Mouse (Mus musculus): ENCODE measurements around the gene Gcnt3.

Gcnt3 gene

DNA sequence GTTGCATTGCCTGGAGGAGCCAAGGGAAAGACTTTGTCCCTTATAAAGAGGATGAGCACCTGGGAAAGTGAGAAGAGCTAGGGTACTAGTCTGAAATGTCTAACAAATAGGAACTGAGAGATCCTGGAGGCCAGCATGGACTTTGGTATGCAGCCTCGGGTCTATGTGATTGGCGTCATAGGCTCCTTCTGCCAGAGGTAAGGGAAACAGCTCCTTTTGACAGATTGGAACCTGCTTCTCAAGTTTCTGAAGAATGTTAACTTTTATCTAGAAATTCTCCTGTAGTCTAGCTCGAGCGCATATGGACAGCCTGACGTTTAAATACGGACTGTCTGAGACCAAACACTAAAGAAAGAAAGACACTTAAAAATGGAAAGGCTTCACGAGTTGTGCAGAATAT, at the start of gene Gcnt3:
Gcnt3 (minus strand) TSS at position 101 of the 400 bp plus-strand sequence.
- DNase-seq, result no peak

DNA sequence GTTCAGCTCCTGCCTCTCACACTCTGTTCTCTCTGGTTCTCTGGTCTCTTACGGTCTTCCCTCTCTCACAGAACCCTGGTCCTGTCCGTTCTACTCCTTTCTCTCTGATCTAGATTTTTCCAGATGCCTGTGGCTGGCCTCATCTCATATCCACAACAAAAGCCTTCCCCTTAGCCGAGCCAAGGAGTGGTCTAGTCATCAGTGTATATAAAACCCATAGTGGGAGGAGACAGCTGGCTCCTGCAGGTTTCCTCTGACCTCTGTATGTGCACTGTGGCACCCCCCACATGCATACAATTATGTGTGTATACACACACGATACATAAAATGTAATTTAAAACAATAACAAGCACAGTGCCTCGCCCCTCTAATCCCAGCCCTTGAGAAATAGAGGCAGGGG, 49.5 kb upstream of the Gcnt3 start:
- no peak for DNase-seq

DNA sequence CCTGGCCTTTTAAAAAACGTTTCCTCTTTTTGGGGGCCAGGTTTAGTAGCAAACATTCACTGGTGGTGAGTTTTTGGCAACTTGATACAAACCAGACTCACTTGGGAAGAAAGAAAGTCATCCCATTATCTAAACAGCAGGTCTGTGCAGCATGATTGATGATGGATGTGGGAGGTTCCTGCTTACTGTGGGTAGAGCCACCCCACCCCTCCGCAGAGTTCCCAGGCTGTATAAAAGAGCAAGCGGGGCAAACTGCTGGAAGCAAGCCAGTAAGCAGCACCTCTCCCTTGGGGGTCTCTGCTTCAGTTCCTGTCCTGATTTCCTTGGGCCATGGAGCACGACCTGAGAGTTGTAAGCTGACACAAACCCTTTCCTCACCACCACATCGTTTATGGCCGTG, 48.2 kb upstream of the Gcnt3 start:
- DNase-seq, result no peak

DNA sequence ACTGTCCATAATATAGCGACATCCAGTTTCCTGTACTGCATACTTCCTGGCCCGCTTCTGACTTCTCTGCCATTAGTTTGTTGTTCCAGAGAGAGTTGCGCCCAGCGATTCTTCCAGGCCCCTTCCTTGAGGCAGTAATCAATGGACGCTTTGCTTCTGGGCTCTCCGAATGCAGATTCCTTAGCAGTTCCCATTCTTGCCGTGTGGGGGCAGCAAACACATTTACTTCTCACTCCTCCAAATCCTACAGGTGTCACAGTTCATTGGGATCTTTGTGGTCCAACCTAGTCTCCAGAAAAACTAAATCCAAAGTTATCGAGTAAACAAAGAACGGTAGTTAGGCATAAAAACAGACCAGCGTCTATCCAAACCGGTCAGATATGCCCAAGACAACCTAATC, 46.2 kb upstream of the Gcnt3 start:
- DNase-seq, result peak; percentile 26 to 29

DNA sequence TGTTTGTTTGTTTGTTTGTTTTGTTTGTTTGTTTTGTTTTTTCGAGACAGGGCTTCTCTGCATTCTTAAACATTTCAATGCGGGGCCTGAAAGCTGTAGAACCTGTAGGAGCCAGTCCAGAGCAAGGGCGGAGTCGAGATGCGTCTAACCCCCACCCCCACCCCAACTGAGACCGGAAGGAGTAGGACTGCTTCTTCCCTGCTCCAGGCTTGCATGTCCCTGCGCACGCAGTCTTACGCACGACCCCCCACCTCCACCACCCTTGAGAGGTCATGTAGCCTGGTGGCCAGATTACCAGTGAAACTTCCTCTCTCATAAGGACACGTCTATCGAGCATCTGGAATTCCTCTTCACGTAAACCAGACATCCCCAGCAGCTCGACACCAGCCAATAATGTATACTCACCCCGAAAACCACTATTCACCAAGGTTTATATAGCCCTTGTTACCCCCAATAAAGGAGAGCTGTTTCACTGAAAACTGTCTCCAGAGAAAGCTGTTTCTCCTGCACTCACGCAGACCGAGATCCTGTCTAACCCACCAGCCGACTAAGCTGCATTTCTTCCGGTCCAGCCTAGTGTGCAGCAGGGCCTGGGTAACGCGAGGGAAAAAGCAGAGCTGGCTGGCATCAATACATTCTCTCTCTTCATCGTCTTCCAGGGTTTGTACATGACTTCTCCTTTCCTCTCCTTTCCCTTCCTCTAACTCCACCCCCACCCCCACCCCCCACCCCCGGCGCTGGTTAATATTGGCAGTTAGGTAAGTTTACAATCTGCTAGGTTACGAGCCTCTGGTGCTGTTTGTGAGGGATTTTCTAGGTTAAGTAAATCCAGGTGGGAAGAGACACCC, 44.7 kb upstream of the Gcnt3 start:
- DNase-seq, result no peak

DNA sequence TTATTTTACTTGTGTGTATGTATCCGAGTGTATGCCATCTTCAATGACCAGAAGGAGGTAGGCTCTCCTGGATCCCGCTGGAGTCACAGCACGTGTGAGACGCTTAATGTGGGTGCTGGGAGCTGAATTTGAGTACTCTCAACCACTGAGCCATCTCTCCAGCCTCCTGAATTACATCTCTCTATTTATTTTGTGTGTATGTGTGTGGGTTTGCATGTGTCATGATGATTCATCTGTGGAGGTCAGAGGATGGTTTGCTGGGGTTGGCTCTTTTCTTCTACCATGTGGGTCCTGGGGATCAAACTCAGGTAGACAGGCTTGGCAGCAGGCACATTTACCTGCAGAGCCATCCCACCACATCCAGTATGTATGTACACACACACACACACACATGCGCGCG, 43.9 kb upstream of the Gcnt3 start:
- no peak for DNase-seq

DNA sequence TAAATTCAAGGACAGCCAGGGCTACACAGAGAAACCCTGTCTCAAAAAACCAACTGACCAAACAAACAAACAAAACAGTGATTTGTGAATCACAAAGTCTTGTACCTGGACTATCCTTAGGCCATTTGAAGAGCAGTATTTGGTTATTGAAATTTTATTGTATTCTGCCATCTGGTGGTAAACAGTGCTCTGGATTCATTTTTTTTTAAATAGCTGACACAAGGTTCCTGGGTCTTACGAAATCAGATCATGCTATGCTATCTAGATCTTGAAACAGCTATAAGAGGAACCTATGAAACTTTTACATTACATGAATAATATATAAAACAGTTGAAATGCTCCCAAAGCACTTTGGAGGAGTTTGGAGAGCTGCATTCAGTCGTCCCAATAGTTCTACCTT, 43.1 kb upstream of the Gcnt3 start:
- no peak for DNase-seq

DNA sequence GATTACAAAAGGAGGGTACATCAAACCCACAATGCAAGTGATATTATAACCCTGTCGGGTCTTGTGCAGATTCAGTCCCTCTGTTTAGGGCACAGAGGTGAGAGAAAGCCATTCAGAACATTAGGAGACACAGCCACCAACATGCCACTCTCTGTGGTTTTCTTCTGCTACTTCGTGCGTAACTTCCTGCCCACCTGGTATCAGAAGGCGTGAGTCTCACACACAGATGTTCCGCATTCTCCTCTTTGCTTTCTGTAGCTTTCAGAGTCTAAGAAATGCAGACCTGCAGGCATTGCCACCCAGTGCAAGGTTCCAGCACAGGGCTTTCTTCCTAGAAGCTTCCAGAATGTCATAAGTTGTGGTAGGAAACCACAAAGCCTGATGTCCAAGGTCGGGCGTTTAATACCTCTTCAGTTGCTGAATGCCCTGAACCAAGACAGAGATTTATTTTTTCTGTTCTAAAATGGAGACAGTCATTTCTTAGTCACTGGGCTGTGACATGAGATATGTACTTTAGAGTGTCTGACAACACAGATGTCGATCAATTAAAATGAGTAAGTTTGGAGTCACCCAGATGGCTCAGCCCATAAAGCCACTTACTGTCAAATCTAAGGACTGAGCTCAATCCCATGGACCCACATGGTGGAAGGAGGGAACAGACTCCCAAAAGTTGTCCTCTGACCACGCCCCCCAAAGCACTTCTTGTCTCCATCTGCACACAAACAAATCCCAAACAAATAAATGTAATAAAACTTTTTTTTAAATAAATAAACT, 42.3 kb upstream of the Gcnt3 start:
- no peak for DNase-seq

DNA sequence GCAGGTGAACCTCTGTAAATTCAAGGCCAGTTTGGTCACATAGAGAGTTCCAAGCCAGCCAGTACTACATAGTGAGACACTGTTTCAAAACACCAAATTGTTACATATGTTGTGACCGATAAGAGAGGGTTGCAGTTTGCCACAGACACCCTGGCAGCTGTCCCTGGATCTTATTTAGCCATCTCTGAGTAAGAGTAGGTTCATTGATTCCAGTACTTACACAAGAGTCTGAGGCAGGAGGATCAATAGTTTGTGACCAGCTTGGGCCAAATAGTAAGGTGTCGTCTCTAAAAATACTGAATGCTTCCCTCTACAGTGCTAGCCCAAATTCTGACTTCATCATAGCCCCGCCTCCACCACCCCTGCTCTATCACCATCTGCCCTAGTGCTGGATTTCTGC, 40.1 kb upstream of the Gcnt3 start:
- no peak for DNase-seq

DNA sequence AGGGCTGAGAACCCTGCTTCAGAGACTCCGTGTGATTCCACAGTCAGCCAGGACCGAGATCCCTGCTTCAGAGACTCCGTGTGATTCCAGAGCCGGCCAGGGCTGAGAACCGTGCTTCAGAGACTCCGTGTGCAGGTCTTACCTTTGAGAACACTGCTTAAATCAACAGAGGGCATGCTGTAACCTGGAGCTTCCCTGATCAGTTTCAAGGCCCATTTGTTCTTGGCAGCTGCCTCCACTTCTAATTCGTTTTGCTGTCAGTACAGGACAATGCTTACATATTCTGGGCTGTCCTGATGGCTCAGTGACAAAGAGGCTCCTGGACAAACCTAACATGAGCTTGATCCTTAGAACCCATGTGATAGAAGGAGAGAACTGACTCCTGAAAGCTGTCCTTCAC, 39.3 kb upstream of the Gcnt3 start:
- no peak for DNase-seq

DNA sequence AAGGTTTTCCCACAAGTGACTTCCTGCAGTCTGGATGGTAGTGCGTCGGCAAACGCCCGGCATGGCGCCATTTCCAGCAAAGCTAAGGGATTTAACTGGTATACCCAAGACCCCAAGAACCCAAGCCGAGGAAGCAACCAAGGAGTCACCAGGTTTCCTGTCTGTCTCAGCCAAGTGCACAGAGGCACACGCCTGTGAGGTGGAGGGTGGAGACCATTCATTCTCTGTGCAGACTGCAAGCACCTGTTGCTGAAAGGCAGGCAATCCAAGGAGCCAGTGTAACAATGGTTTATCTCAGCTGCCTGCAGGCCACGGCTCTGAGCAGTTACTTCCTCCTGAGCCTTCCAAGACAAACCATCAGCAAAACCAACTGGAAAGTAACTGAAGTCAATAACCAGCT, 34.5 kb upstream of the Gcnt3 start:
- DNase-seq, result no peak

DNA sequence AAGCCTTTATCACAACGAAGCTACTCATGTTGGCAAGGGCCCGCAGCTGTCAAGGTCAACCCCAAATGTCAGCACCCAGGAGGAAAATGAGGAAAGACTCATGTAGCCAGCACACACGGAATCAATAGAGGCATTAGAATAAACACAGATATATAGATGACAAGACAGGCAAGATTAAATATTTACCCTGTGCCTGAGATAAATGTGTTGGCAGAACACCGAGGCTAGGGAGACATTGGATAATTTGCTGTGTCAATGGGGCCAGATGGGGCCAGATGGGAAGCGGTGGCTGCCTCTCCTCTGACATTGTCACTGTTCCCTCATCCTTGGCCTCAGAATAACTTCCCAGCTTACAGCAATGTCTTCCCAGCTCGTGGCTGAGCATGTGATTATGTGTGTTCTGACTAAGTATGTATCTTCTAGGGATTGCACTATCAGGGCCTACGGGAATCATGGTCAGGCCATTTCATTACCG, 32.1 kb upstream of the Gcnt3 start:
- DNase-seq, result no peak

DNA sequence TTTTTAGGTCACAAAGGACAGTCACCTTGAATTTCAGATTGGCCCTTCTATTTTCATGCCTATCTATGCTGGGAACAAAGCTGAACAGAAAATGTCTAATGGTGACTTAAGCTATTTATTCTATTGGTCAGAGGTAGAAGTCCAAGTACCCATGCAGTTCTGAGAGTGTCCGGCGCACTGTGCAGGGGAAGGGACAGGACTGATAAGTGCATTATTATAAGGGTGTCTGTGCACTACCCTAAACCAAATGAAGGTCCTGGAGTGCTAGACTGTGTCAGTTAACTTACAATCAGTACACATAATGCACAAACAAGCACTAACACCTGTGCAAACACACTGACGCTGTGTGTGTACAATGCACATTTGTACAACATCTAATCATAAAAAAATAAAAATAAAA, 29.6 kb upstream of the Gcnt3 start:
- DNase-seq, result no peak

DNA sequence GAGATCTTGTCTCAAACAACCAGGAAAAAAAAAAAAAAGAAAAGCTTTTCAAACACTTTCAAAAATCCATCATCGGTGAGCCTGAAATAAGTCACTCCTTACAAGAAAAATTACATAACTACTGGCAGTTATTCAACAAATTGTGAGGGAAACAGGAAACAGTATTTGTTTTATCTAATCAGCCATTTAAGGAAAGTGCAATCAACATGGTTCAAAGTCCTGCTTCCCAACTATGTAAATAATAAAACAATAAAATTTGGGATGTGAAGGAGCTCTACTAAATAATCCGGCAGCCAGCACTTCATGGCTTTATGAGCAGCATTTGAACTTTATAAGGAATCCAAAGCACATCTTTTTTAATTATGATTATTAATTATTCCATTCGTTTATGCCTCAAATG, 24.1 kb upstream of the Gcnt3 start:
- no peak for DNase-seq

DNA sequence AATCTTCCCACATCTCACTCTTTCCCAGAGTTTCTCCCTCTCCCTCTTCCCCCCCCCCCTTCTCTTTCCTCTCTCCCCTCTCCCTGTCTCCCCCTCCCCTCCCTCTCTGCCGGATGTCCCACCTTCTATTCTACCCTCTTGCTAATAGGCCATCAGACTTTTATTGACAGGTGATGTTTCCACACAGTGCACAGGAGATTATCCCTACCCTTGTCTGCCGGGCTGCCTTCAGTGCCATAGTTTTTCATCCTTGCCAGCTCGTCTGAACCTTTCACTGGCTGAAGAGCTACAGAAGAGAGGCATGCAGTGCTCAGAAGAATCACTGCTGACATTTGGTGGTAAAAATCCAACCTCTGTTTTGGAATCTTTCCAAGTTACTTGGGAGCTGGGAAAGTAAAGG, 15.5 kb upstream of the Gcnt3 start:
- DNase-seq, result no peak

DNA sequence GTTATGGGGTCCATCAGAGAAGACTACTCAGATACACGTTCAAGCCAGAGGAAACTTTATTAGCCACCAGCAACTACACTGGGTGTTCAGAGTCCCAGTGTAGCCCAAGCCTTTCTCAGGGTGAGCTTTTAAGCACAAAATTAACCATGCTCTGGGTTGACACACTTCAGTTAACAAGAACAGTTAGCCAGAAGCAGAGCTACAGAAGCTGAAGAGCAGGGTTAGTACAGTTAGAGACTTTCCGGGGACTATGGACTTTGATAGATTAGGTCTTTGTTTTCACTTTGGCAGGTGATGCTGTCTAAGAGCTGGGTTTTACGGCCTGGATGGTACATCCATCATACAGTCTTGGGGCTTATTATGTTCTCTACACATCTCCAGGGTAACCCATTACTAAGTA, 14.8 kb upstream of the Gcnt3 start:
- no peak for DNase-seq

DNA sequence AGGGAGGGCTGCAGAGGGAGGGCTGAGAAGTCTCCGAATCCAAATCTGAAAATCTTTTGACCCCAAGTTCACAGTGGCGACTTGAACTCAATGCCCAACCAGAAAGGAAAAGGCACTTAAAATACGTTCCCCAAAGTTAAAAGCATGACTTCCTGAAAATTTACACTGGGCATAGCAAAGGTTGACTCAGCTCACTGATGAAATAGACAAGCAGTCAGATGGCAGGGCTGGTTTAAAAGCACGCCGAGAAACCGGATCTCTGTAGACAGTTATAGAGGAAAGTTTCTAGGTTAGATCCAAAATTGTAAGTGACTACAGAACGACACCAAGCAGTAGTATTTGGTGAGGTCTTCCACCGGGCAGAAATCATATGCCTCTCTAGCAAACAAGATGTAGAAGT, 12.0 kb upstream of the Gcnt3 start:
- no peak for DNase-seq

DNA sequence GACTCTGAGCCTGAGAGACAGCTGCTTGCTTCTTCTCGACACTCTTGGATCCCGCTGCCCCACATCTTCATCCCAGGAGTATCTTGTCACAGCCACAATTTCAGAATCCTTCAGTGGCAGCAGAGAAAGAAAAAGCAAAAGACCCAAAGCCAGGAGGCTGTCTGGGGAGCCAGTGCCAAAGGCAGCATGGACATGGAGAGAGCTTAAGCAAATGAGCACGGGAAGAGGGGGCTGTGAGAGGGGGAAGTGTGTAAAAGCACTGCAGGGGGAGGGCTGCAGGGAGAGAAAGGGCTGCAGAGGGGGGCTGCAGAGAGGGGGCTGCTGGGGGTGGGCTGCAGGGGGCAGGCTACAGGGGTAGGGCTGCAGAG, 11.5 kb upstream of the Gcnt3 start:
- no peak for DNase-seq

DNA sequence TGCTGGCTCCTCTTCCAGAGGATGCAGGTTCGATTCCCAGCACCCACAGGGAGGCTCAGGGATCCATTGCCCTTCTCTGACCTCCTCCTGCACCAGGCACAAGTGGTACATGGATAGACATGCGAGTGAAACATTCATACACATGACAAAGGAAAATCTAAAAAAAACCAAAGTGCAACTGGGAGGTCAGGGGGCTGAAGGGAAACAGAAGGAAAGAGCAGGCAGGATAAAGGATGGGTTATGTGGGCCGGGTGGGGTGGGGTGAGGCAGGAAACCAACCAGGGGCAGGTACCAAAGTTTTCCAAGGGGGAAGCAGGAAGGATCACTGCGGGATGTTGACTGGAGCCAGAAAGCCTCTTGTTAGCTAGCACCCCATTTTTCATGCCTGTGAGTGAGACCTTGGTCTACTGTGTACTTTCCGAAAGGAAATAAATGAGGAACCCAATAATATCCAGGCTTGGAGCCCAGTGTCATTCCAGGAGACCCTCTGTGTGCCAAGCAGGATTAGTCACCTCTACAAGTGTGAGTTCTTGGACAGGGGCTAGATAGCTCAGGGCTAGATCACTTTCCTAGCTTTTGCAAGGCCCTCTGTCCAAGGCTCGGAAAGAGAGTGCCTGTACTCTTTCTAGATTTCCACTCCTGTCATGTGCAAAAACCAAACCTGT, 11.0 kb upstream of the Gcnt3 start:
- no peak for DNase-seq

DNA sequence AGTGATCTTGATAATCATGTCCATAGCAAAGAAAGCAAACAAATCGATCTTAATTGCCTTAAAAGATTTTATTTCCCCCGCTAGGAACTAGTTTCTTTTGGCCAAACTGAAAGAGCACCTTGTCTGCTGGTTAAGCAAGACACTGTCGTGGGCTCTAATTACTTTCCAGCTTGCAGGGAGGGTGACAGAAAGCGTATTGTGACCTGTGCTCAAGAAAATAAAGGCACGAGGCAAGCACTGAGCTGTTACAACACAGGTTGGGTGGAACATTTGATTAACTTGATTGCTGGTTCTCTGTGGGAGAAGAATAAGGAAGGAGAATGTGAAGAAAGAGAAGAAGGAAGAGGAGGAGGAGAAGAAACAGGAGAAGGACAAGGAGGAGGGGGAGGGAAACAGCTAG, 10.4 kb upstream of the Gcnt3 start:
- no peak for DNase-seq

DNA sequence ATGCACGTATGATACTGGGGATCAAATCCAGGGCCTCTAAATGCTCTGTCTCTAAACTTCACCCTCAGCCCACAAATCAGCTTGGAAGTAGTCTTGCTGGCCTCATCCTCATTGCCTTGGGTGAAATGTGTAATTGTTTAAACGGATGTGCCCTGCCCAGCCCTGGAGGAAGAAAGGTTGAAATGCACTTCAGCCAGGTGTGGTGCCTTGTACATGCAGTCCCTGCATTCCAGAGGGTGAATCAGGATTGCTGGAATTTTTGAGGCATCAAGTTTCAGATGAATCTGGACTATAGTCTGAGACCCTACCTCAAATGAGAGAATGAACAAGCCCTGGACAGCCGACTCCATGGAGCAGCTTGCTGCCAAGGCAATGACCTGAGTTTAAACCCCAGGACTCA, 10.0 kb upstream of the Gcnt3 start:
- DNase-seq, result no peak

DNA sequence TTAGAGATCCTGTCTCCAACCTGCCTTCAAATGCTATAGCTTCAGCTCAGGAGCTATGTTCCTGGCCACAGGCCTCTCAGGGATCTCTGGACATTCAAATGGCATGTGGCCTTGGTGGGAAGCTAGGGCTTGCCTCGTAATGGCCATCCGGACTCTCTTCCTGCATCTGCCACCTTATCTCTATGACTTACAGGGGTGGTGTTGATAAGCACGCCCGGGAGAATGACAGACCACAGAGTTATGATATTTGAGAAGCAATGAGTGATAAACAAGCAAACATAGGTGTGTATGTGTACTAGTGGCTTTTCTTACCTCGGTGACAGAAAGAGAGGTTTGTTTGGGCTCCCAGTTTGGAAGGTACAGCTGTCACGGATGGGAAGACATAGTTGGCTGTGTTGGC, 8.4 kb upstream of the Gcnt3 start:
- no peak for DNase-seq

DNA sequence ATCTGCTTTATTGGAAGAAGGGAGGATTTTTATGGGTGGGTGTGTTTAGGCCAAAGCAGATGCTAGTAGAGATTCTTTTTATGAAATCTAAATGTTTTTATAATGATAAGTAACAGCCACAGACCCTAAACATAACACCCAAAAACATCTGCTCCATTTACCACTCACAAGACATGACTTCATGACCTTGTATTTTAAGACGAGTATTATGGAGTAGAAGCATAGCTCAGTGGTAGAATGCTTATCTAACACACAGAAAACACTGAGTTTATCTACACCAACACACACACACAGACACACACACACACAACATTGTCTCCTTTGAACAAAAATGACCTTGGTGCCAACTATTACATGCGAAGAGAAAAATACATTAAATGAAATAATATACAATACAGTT, 7.0 kb upstream of the Gcnt3 start:
- no peak for DNase-seq

DNA sequence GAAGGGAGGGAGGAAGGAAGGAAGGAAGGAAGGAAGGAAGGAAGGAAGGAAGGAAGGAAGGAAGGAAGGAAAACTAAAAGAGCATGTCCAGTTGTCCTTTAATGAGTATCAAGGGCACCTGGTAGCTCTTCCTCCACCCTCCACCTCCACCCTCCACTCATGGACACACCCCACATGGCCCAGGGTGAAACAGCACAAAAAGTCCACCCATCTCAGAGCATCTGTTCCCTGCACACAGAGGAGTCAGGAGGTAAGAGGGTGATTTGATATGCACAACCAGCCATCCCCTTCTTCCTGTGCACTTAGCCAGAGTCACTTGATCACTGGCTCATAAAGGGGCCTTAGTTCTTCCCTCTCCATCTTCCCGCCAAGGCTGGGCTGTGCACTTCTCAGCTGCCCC, 5.0 kb upstream of the Gcnt3 start:
- DNase-seq, result no peak
